Mouse (Mus musculus) olfactory bulb, adult 2 months (tissue): Measurements from ENCODE around the gene Akr1a1.

Experiments used
- CTCF ChIP-seq: fragments of 200-500 bp; IDR thresholded peaks from 2 replicates; pipeline ENCODE4 v1.5.1; 2012; ENCODE audit warnings: low read depth, mild to moderate bottlenecking, low read length, moderate library complexity; ENCODE audit not compliant: insufficient read depth
- POLR2A ChIP-seq: fragments of 200-500 bp; IDR thresholded peaks from 2 replicates; pipeline ENCODE4 v1.6.1; 2012; ENCODE audit warnings: mild to moderate bottlenecking, low read depth, low read length, moderate library complexity; ENCODE audit not compliant: insufficient read depth

DNA sequence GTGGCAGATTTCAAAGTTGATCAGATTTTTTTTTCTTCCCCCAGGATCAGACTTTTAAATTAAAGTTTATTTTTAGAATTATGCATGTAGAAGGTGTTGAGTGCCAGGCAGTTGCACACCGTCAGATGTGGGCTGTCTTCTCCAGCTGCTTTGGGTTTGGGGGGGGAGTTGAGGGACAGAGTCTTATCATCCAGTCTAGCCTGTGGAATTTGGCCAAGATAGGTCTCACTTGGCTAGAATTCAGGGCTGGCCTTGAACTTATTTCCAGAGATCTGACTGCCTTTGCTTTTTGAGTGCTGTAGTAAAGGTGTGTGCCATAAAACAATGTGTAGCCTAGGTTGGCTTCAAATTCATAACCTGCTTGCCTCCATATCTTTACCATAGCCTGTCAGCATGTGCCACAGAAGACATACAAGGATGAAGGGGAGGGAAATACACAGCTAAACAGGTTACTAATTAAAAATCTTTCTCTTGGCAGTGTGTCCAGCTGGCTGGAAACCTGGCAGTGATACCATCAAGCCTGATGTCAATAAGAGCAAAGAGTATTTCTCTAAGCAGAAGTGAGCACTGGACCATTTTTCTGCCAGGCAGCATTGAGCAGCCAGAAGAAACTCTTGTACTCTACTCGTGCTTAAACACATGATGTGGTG lies 47.3 kb upstream of the Akr1a1 start:
- TF ChIP-seq CTCF (no peak), POLR2A (no peak)
